Mouse (Mus musculus) forelimb bud, embryonic 11.5 days (tissue): Measurements from ENCODE around the gene Pigu.

Source experiments
- DNase-seq: peaks from one replicate; pipeline ENCODE4 v3.0.0-alpha.2; 2012; ENCODE audit warnings: low read depth, low spot score

The Pigu gene

DNA sequence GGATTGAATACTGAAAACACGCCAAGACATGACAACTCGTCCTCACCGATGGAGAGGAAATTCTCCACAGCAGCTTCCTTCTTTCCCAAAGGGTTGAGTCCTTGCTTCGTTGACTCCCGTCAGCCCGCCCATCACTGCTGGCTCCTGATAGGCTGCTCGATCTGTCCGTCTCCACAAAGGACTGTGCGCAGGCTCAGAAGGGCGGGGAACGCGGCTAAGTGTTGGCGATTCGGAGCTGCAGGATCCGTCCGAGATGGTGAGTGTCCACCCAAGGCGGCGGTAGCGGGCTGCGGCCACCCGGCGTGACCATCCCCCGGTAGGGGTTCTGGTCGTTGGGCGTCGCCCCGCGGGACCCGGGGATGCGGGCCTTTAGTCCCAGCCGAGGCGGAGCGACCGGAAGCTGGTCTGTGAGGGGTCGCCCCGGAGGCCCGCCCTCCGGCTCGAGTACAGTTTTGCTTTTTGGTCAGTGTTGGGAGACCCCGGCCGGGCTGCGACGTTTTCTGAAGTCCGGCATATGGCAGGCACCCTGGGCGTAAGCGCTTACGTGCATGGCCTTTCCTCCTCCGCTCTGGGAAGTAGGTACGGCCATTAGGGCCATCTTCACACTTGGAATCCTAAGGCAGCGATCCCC lies 120.8 kb downstream of the Pigu start, which contains the start of gene Dynlrb1:
Gene Dynlrb1 (plus strand): TSS at position 172 of the 631 bp plus-strand sequence.
- peak; percentile 98 for DNase-seq

- DNase-seq = no peak
Observed at GRCm38 (mm10) chr2:155235746-155236361, 121.4 kb downstream of the Pigu start.
